Mouse (Mus musculus) heart, embryonic 13.5 days (tissue): Measurements from ENCODE around the gene Tbc1d22a. TPM values are rescaled to one million over a fixed set of nuclear protein-coding genes. Genes with fewer than 3 reads are reported as not detected.
"Not testable (repeated sequence)": the region's sequence is repeated elsewhere in the genome, so short reads cannot be mapped to it uniquely, and the experiment has no call there.

Source experiments
- ATAC-seq: fragments of 200-750 bp; cut with Nextera tagmentation; 2 replicates; pipeline ENCODE4 v1.8.0; 2017; ENCODE audit warnings: moderate TSS enrichment; ENCODE audit not compliant: insufficient number of reproducible peaks, low FRiP score, low TSS enrichment; ENCODE audit errors: extremely low read depth
- H3K27ac ChIP-seq: fragments of 300-500 bp; sonication (generic); replicated peaks from 2 replicates; pipeline ENCODE4 v1.5.1; 2015; ENCODE audit warnings: moderate library complexity, mild to moderate bottlenecking, inconsistent platforms
- H3K27me3 ChIP-seq: fragments of 300-500 bp; sonication (generic); replicated peaks from 2 replicates; pipeline ENCODE4 v1.6.1; 2015; ENCODE audit warnings: mild to moderate bottlenecking, inconsistent platforms
- H3K36me3 ChIP-seq: fragments of 300-500 bp; sonication (generic); 2 replicates; pipeline ENCODE4 v1.6.1; 2015; ENCODE audit warnings: mild to moderate bottlenecking, inconsistent platforms
- H3K4me1 ChIP-seq: fragments of 300-500 bp; sonication (generic); 2 replicates; pipeline ENCODE4 v1.6.1; 2015; ENCODE audit warnings: inconsistent platforms
- H3K4me2 ChIP-seq: fragments of 300-500 bp; sonication (generic); 2 replicates; pipeline ENCODE4 v1.6.1; 2015; ENCODE audit warnings: inconsistent platforms, mild to moderate bottlenecking, moderate library complexity
- H3K4me3 ChIP-seq: fragments of 300-500 bp; sonication (generic); 2 replicates; pipeline ENCODE4 v1.5.1; 2015; ENCODE audit warnings: moderate library complexity, mild to moderate bottlenecking, inconsistent platforms
- H3K9ac ChIP-seq: fragments of 300-500 bp; sonication (generic); 2 replicates; pipeline ENCODE4 v1.6.1; 2015; ENCODE audit warnings: inconsistent platforms, mild to moderate bottlenecking, moderate library complexity
- H3K9me3 ChIP-seq: fragments of 300-500 bp; sonication (generic); 2 replicates; pipeline ENCODE4 v1.6.1; 2016; ENCODE audit warnings: inconsistent platforms
- WGBS: fragments of 180-500 bp; shearing (Covaris S2); methylation state at CpG from one replicate; pipeline ENCODE4 v1.1.7; 2015; ENCODE audit warnings: mixed read lengths; 5-methylcytosine and 5-hydroxymethylcytosine counted together
- polyA plus RNA-seq: library from polyadenylated mRNA; unstranded; fragments of >200 nt; fragmentation: Nextera tagmentation; extraction: Ambion mirVana; gene quantifications from 2 replicates; pipeline ENCODE4 v1.2.1, GENCODE M21; 2015

Tbc1d22a gene
- polyA plus RNA-seq, 1 experiment from 2014 or later, result 9.1 TPM

- no peaks in the 10 kb centered on the region for H3K9me3 ChIP-seq
- H3K4me1 ChIP-seq, result peaks cover 92% of the 10 kb centered on the region
- WGBS, result 34% methylated on average over 6 of the region's 6 CpGs
- H3K9ac ChIP-seq, result no peak overlapping the region
- H3K36me3 ChIP-seq, result no peaks in the 10 kb centered on the region
- ATAC-seq, result no peak
- H3K4me2 ChIP-seq, result peak overlapping the region; percentile 19; the same call in 1 of the 2 replicates
- peak overlapping the region; percentile 69 for H3K27ac ChIP-seq
- no peak overlapping the region for H3K4me3 ChIP-seq
- peaks cover 4% of the 10 kb centered on the region; the same call in 1 of the 2 replicates for H3K27me3 ChIP-seq
Measured at GRCm38 (mm10) chr15:86172526-86172925, 41.7 kb upstream of the Tbc1d22a start.

GRCm38 (mm10) chr15:86173136-86173985 lies 40.9 kb upstream of the Tbc1d22a start:
- no peak for ATAC-seq
- Histone ChIP-seq H3K4me3 (no peak overlapping the region), H3K36me3 (no peaks in the 10 kb centered on the region), H3K9me3 (no peaks in the 10 kb centered on the region), H3K9ac (0 out of 2 replicates have a peak overlapping the region, but pooled peaks have one; percentile 17), H3K27ac (peak overlapping the region; percentile 69), H3K27me3 (peaks cover 4% of the 10 kb centered on the region; the same call in 1 of the 2 replicates), H3K4me2 (peak overlapping the region; percentile 19; the same call in 1 of the 2 replicates), H3K4me1 (peaks cover 90% of the 10 kb centered on the region)
- 25% methylated on average over 16 of the region's 16 CpGs for WGBS

GRCm38 (mm10) chr15:86175253-86176050 lies 38.8 kb upstream of the Tbc1d22a start:
- Histone ChIP-seq H3K9me3 (no peaks in the 10 kb centered on the region), H3K27ac (no peak overlapping the region), H3K9ac (no peak overlapping the region), H3K36me3 (no peaks in the 10 kb centered on the region), H3K27me3 (peaks cover 4% of the 10 kb centered on the region; the same call in 1 of the 2 replicates), H3K4me1 (peaks cover 69% of the 10 kb centered on the region), H3K4me3 (no peak overlapping the region), H3K4me2 (no peak overlapping the region)
- WGBS, result 84% methylated on average over 3 of the region's 3 CpGs
- ATAC-seq, result no peak

GRCm38 (mm10) chr15:86176166-86176565 lies 38.1 kb upstream of the Tbc1d22a start:
- Histone ChIP-seq H3K4me3 (no peak overlapping the region), H3K4me2 (no peak overlapping the region), H3K27ac (no peak overlapping the region), H3K9ac (no peak overlapping the region), H3K9me3 (no peaks in the 10 kb centered on the region), H3K36me3 (no peaks in the 10 kb centered on the region), H3K27me3 (peaks cover 4% of the 10 kb centered on the region; the same call in 1 of the 2 replicates), H3K4me1 (peaks cover 66% of the 10 kb centered on the region)
- 70% methylated on average over 10 of the region's 10 CpGs for WGBS
- no peak for ATAC-seq

- Histone ChIP-seq H3K4me3 (no peak overlapping the region), H3K4me2 (no peak overlapping the region), H3K9ac (no peak overlapping the region; the same call in 1 of the 2 replicates), H3K36me3 (no peaks in the 10 kb centered on the region), H3K4me1 (peaks cover 66% of the 10 kb centered on the region), H3K27me3 (peaks cover 4% of the 10 kb centered on the region; the same call in 1 of the 2 replicates), H3K9me3 (no peaks in the 10 kb centered on the region), H3K27ac (no peak overlapping the region)
- no peak for ATAC-seq
- 57% methylated on average over 22 of the region's 22 CpGs for WGBS
Measured at GRCm38 (mm10) chr15:86176771-86177702, 37.2 kb upstream of the Tbc1d22a start.

- H3K4me1 ChIP-seq, result peaks cover 66% of the 10 kb centered on the region
- H3K4me2 ChIP-seq, H3K36me3 ChIP-seq, H3K27me3 ChIP-seq, H3K27ac ChIP-seq, H3K9ac ChIP-seq, H3K4me3 ChIP-seq, H3K9me3 ChIP-seq: not testable (repeated sequence)
- WGBS, result 66% methylated on average over 2 of the region's 2 CpGs
- ATAC-seq, result peak; percentile 15; the same call in 1 of the 2 replicates
Measured at GRCm38 (mm10) chr15:86177703-86178251, 36.5 kb upstream of the Tbc1d22a start.

- WGBS, result 89% methylated on average over 6 of the region's 6 CpGs
- H3K9ac ChIP-seq, result no peak overlapping the region
- no peak for ATAC-seq
- H3K27me3 ChIP-seq, result peaks cover 4% of the 10 kb centered on the region; the same call in 1 of the 2 replicates
- no peaks in the 10 kb centered on the region for H3K36me3 ChIP-seq
- no peak overlapping the region for H3K27ac ChIP-seq
- no peaks in the 10 kb centered on the region for H3K9me3 ChIP-seq
- H3K4me1 ChIP-seq, result peaks cover 64% of the 10 kb centered on the region
- H3K4me3 ChIP-seq, result no peak overlapping the region
- H3K4me2 ChIP-seq, result no peak overlapping the region
Measured at GRCm38 (mm10) chr15:86178594-86178993, 35.7 kb upstream of the Tbc1d22a start.

- ATAC-seq, result no peak
- Histone ChIP-seq H3K9me3 (no peaks in the 10 kb centered on the region), H3K36me3 (no peaks in the 10 kb centered on the region), H3K27me3 (no peaks in the 10 kb centered on the region; the same call in 1 of the 2 replicates), H3K4me2 (no peak overlapping the region), H3K27ac (no peak overlapping the region), H3K4me3 (no peak overlapping the region), H3K4me1 (peaks cover 57% of the 10 kb centered on the region), H3K9ac (no peak overlapping the region)
- 77% methylated on average over 4 of the region's 4 CpGs for WGBS
Measured at GRCm38 (mm10) chr15:86180427-86180826, 33.8 kb upstream of the Tbc1d22a start.

- not testable (repeated sequence) for ATAC-seq, H3K9ac ChIP-seq, H3K9me3 ChIP-seq, H3K27me3 ChIP-seq, H3K4me3 ChIP-seq, H3K36me3 ChIP-seq
- peaks cover 56% of the 10 kb centered on the region for H3K4me1 ChIP-seq
- 82% methylated on average over 3 of the region's 3 CpGs for WGBS
- peak overlapping the region; percentile 75 for H3K27ac ChIP-seq
- H3K4me2 ChIP-seq, result peak overlapping the region; percentile 49; the same call in 1 of the 2 replicates
Measured at GRCm38 (mm10) chr15:86181321-86181720, 32.9 kb upstream of the Tbc1d22a start.

GRCm38 (mm10) chr15:86181941-86182439 lies 32.3 kb upstream of the Tbc1d22a start:
- Histone ChIP-seq H3K4me3 (no peak overlapping the region), H3K4me1 (peaks cover 55% of the 10 kb centered on the region), H3K9me3 (no peaks in the 10 kb centered on the region), H3K27ac (peak overlapping the region; percentile 75), H3K36me3 (no peaks in the 10 kb centered on the region), H3K27me3 (no peaks in the 10 kb centered on the region), H3K9ac (peak overlapping the region; percentile 8; the same call in 1 of the 2 replicates), H3K4me2 (peak overlapping the region; percentile 49)
- ATAC-seq, result no peak
- 30% methylated on average over 11 of the region's 11 CpGs for WGBS
